ENCODE assay signal across 20 mouse cellular contexts in the genomic region with DNA sequence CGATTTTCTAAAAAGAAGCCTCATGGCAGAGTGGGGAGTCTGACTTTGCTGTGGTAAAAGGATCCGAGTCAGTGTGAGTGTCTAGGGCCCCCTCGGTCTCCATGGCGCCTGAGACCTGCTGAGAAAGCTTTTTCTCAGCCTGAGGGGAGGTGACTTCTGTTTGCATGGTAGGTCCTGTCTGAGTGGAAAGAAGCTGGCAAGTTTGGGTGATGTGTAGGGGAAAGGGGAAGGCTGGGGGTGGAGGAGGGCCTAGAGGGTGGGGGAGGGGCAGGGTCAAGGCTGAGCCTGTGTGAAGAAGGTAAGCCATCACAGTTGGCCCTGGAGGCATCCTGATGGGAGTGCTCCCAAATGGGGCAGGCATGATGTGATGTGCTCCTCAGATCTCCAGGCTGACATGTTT. TPM values are rescaled to one million over a fixed set of nuclear protein-coding genes. Genes with fewer than 3 reads are reported as not detected.
A peak's percentile ranks its signal among the peaks of the same experiment; 100 is the strongest.
DNase-seq lines count a peak whose midpoint lies in the region; ATAC-seq and TF ChIP-seq lines count a peak whose summit lies in the region.
"Had no signal": no experiment of that assay in that cellular context is flagged by ENCODE, and none has a peak within 500 bp of the region (broad histone marks: within the 10 kb centered on the region; RNA-seq: fewer than 3 reads in every experiment).

No protein-coding gene starts in this region.

- no peak overlapping the region for H3K4me2 ChIP-seq in forebrain, embryonic 14.5 days (ENCODE audit: low read length)
- no peak overlapping the region for H3K4me2 ChIP-seq in midbrain, embryonic 13.5 days (replicated peaks)
- H3K4me2 ChIP-seq in hindbrain, embryonic 13.5 days = 0 out of 2 replicates have a peak overlapping the region, but pooled peaks have one; percentile 13
- H3K4me2 ChIP-seq: embryonic facial prominence, embryonic 12.5 days; heart, embryonic 11.5 days; limb, embryonic 15.5 days had no signal

- 43% methylated on average over 4 of the region's 4 CpGs for WGBS in forebrain, embryonic 10.5 days
- WGBS in forebrain, embryonic 14.5 days = 31% methylated on average over 4 of the region's 4 CpGs
- WGBS in midbrain, embryonic 10.5 days = 30% methylated on average over 4 of the region's 4 CpGs
- WGBS in midbrain, embryonic 13.5 days = 20% methylated on average over 4 of the region's 4 CpGs
- WGBS in hindbrain, embryonic 13.5 days = 21% methylated on average over 4 of the region's 4 CpGs

- H3K27ac ChIP-seq in forebrain, embryonic 10.5 days = peak overlapping the region; percentile 78
- no peak overlapping the region for H3K27ac ChIP-seq in forebrain, embryonic 14.5 days (ENCODE audit: low read depth, low read length)
- H3K27ac ChIP-seq in midbrain, embryonic 10.5 days (replicated peaks) = peak overlapping the region; percentile 75
- H3K27ac ChIP-seq in midbrain, embryonic 13.5 days = no peak overlapping the region
- H3K27ac ChIP-seq in hindbrain, embryonic 13.5 days = peak overlapping the region; percentile 62
- no peak overlapping the region for H3K27ac ChIP-seq in layer of hippocampus, adult 2 months
- H3K27ac ChIP-seq: embryonic facial prominence, embryonic 12.5 days; limb, embryonic 15.5 days had no signal

- H3K4me3 ChIP-seq in forebrain, embryonic 10.5 days = peak overlapping the region; percentile 5; the same call in 1 of the 2 replicates
- H3K4me3 ChIP-seq in forebrain, embryonic 14.5 days (ENCODE audit: low read depth, low read length) = no peak overlapping the region
- peak overlapping the region; percentile 7; the same call in 1 of the 2 replicates for H3K4me3 ChIP-seq in midbrain, embryonic 10.5 days
- no peak overlapping the region for H3K4me3 ChIP-seq in midbrain, embryonic 13.5 days (replicated peaks)
- H3K4me3 ChIP-seq in hindbrain, embryonic 13.5 days = no peak overlapping the region
- no peak overlapping the region for H3K4me3 ChIP-seq in layer of hippocampus, adult 2 months
- H3K4me3 ChIP-seq: embryonic facial prominence, embryonic 12.5 days; limb, embryonic 15.5 days; megakaryocyte, embryonic 14.5 days had no signal

- DNase-seq in forebrain, embryonic 10.5 days (ENCODE audit: extremely low spot score, low spot score) = no peak
- no peak for DNase-seq in forebrain, embryonic 14.5 days (ENCODE audit: low spot score)
- DNase-seq in midbrain, embryonic 10.5 days (ENCODE audit: low spot score) = no peak
- peak; percentile 66 for DNase-seq in ES-CJ7 (ENCODE audit: low read depth, low spot score)
- no peak for DNase-seq in layer of hippocampus, adult 2 months (ENCODE audit: low spot score in 2 of 2)
- DNase-seq in T-cell, adult 2 months (ENCODE audit: low spot score) = no peak
- DNase-seq: cerebellum, adult 11 months; gastrocnemius, postnatal 14 days; kidney, adult 18-20 months; kidney, postnatal 10 days; layer of hippocampus, adult 9-11 months; lung, postnatal 14 days had no signal

- H3K9me3 ChIP-seq in forebrain, embryonic 10.5 days = no peaks in the 10 kb centered on the region
- no peaks in the 10 kb centered on the region for H3K9me3 ChIP-seq in forebrain, embryonic 14.5 days (replicated peaks; ENCODE audit: control insufficient read depth, low read length)
- H3K9me3 ChIP-seq in midbrain, embryonic 10.5 days (replicated peaks) = no peaks in the 10 kb centered on the region
- no peaks in the 10 kb centered on the region for H3K9me3 ChIP-seq in midbrain, embryonic 13.5 days
- no peaks in the 10 kb centered on the region for H3K9me3 ChIP-seq in hindbrain, embryonic 13.5 days
- H3K9me3 ChIP-seq: embryonic facial prominence, embryonic 12.5 days; limb, embryonic 15.5 days; megakaryocyte, embryonic 14.5 days had no signal

- peaks cover 33% of the 10 kb centered on the region for H3K36me3 ChIP-seq in forebrain, embryonic 10.5 days (replicated peaks)
- 0 out of 2 replicates have a peak, but pooled peaks cover 3% of the 10 kb centered on the region for H3K36me3 ChIP-seq in forebrain, embryonic 14.5 days (ENCODE audit: control insufficient read depth, insufficient read depth, low read length)
- peaks cover 31% of the 10 kb centered on the region for H3K36me3 ChIP-seq in midbrain, embryonic 10.5 days
- H3K36me3 ChIP-seq in midbrain, embryonic 13.5 days = no peaks in the 10 kb centered on the region
- H3K36me3 ChIP-seq in hindbrain, embryonic 13.5 days = no peaks in the 10 kb centered on the region
- H3K36me3 ChIP-seq: embryonic facial prominence, embryonic 12.5 days had no signal

- TF ChIP-seq CTCF in layer of hippocampus, adult 2 months (conservative IDR thresholded peaks at IDR 0.05) = no peak

- no peak for ATAC-seq in forebrain, embryonic 14.5 days
- ATAC-seq in midbrain, embryonic 13.5 days = no peak
- ATAC-seq in hindbrain, embryonic 13.5 days (ENCODE audit: low FRiP score) = no peak
- ATAC-seq: Patski had no signal

- H3K9ac ChIP-seq in forebrain, embryonic 14.5 days (ENCODE audit: low read length) = no peak overlapping the region
- no peak overlapping the region for H3K9ac ChIP-seq in midbrain, embryonic 13.5 days (replicated peaks)
- H3K9ac ChIP-seq in hindbrain, embryonic 13.5 days = 0 out of 2 replicates have a peak overlapping the region, but pooled peaks have one; percentile 24
- H3K9ac ChIP-seq: embryonic facial prominence, embryonic 12.5 days; limb, embryonic 15.5 days had no signal

- H3K4me1 ChIP-seq in forebrain, embryonic 10.5 days = peaks cover 94% of the 10 kb centered on the region
- peaks cover 39% of the 10 kb centered on the region for H3K4me1 ChIP-seq in forebrain, embryonic 14.5 days (ENCODE audit: control insufficient read depth, insufficient read depth, low read length)
- H3K4me1 ChIP-seq in midbrain, embryonic 10.5 days = peaks cover 86% of the 10 kb centered on the region
- H3K4me1 ChIP-seq in midbrain, embryonic 13.5 days (replicated peaks) = peaks cover 53% of the 10 kb centered on the region
- peaks cover 54% of the 10 kb centered on the region for H3K4me1 ChIP-seq in hindbrain, embryonic 13.5 days (replicated peaks)

- no peaks in the 10 kb centered on the region for H3K27me3 ChIP-seq in forebrain, embryonic 10.5 days (ENCODE audit: poor library complexity, severe bottlenecking)
- no peaks in the 10 kb centered on the region for H3K27me3 ChIP-seq in forebrain, embryonic 14.5 days (replicated peaks; ENCODE audit: control insufficient read depth, insufficient read depth, low read length)
- H3K27me3 ChIP-seq in midbrain, embryonic 10.5 days (ENCODE audit: low read depth, poor library complexity, severe bottlenecking) = no peaks in the 10 kb centered on the region
- H3K27me3 ChIP-seq in midbrain, embryonic 13.5 days = no peaks in the 10 kb centered on the region
- no peaks in the 10 kb centered on the region for H3K27me3 ChIP-seq in hindbrain, embryonic 13.5 days
- H3K27me3 ChIP-seq: CH12.LX; embryonic facial prominence, embryonic 12.5 days; limb, embryonic 15.5 days; Patski had no signal

RNA-seq across cellular contexts. Expression of gene Trak1, which starts 12.0 kb away (rescaled TPM):
- 24.7 and 27.4 TPM in 2 replicates for polyA plus RNA-seq in forebrain, embryonic 10.5 days (2016; fragmentation: Nextera tagmentation; extraction: Ambion mirVana)
- 40.3 and 58.5 TPM in 2 replicates for polyA plus RNA-seq in forebrain, embryonic 14.5 days (2014; fragmentation: Nextera tagmentation; extraction: Ambion mirVana)
- polyA plus RNA-seq in midbrain, embryonic 10.5 days (2016; fragmentation: Nextera tagmentation; extraction: Ambion mirVana) = 26.5 and 29.7 TPM in 2 replicates
- 41.1 and 44.8 TPM in 2 replicates for polyA plus RNA-seq in midbrain, embryonic 13.5 days (2015; fragmentation: Nextera tagmentation; extraction: Ambion mirVana)
- 43.0 and 46.2 TPM in 2 replicates for polyA plus RNA-seq in hindbrain, embryonic 13.5 days (2015; fragmentation: Nextera tagmentation; extraction: Ambion mirVana)
- 100 to 1,000 TPM; 255 to 260 TPM for total RNA-seq in layer of hippocampus, adult 2 months (2021)

RNA-seq across cellular contexts. Expression of gene Ulk4, which starts 32.3 kb away (rescaled TPM):
- 156 and 164 TPM in 2 replicates for polyA plus RNA-seq in forebrain, embryonic 10.5 days (2016; fragmentation: Nextera tagmentation; extraction: Ambion mirVana)
- polyA plus RNA-seq in forebrain, embryonic 14.5 days (2014; fragmentation: Nextera tagmentation; extraction: Ambion mirVana) = 105 and 131 TPM in 2 replicates
- 147 and 155 TPM in 2 replicates for polyA plus RNA-seq in midbrain, embryonic 10.5 days (2016; fragmentation: Nextera tagmentation; extraction: Ambion mirVana)
- 151 and 159 TPM in 2 replicates for polyA plus RNA-seq in midbrain, embryonic 13.5 days (2015; fragmentation: Nextera tagmentation; extraction: Ambion mirVana)
- polyA plus RNA-seq in hindbrain, embryonic 13.5 days (2015; fragmentation: Nextera tagmentation; extraction: Ambion mirVana) = 106 and 109 TPM in 2 replicates
- 1 to 10 TPM; 9.5 to 9.9 TPM for total RNA-seq in layer of hippocampus, adult 2 months (2021)

Comparison
In these comparisons a context has a peak if more than half of its experiments do, and no peak if none do; other contexts are left out.
1. H3K27ac ChIP-seq: peak in forebrain, embryonic 10.5 days (single experiment), midbrain, embryonic 10.5 days (single experiment) and hindbrain, embryonic 13.5 days (single experiment); none in forebrain, embryonic 14.5 days (single experiment), midbrain, embryonic 13.5 days (single experiment) and layer of hippocampus, adult 2 months (single experiment).
2. H3K4me3 ChIP-seq: peak in forebrain, embryonic 10.5 days (single experiment) and midbrain, embryonic 10.5 days (single experiment); none in forebrain, embryonic 14.5 days (single experiment), midbrain, embryonic 13.5 days (single experiment), hindbrain, embryonic 13.5 days (single experiment) and layer of hippocampus, adult 2 months (single experiment).